Mouse (Mus musculus): ENCODE data around the gene Edaradd.
A peak's percentile ranks its signal among the peaks of the same experiment; 100 is the strongest.
"Not testable (repeated sequence)": the region's sequence is repeated elsewhere in the genome, so short reads cannot be mapped to it uniquely, and the experiment has no call there.

Edaradd gene

GRCm38 (mm10) chr13:12511189-12511965 is 8.9 kb downstream of the Edaradd start:
- no peak for DNase-seq

- no peak for DNase-seq
These were observed 10.2 kb downstream of the Edaradd start for GRCm38 (mm10) chr13:12510032-12510431.

DNA sequence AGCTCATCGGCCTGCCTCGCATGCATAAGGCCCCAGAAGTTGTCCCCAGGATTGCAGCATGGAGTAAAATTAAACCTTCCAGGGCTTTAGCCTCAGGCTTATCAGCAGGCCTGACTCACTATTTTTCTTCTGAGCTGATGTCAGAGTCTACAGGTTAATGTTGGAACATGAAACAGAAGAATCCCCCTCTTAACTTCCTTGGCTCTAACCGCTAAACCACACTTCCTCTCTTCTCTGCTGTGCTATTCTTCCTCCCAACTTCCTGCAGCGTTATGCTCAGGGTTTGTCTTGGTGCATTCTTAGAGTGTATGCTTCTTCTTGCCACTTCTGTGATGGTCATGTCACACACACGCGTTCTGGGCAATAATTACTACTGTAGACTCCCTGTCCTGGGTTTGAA is 12.8 kb downstream of the Edaradd start:
- DNase-seq = no peak

DNA sequence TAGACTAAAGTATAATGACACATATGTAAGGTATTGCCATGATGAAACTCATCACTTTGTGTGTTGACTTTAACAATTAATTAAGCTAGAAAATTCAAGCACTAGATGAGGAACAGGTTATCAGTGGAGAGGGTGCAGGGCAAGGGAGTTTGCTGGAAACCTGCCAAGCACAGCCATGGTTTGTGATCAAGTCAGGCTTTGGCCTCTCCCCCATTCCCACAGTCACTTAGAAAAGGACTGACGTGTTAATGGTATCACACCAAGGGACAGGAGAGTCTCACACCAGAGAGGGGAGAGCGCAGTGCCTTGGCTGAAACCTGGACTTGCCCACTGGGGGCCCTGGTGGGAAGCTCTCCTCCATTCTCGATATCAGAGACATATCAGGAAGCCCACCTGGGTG is 14.9 kb downstream of the Edaradd start:
- no peak for DNase-seq

- DNase-seq = no peak
These were observed 16.9 kb downstream of the Edaradd start for GRCm38 (mm10) chr13:12503238-12503751.

DNA sequence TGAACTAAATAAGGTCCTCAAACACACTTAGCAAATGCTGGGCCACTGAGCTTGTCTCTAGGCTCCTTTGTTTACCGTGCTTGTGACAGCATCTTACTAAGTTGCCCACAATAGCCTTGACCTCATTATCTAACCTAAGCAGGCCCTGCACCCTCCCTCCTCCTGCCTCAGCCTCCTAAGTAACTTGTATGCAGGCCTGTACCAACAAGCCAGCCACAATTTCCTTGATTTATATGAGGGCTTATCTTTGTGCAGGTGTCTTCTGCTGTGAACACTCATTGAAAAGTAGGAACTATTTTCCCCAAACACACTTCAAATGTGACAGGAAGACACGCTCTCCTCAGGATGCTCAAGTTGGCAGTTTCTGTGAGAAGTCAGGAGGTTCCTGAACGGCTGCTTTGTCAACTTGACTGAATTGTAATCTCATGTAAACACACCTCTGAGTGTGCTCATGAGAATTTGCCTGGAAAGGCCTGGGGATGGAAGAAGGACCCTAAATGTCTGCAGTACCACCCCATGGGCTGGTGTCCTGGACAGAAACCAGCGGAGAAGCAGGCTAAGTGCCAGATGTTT is 17.5 kb downstream of the Edaradd start:
- DNase-seq = no peak

- DNase-seq = no peak
These were observed 21.1 kb downstream of the Edaradd start for GRCm38 (mm10) chr13:12499107-12499506.

DNA sequence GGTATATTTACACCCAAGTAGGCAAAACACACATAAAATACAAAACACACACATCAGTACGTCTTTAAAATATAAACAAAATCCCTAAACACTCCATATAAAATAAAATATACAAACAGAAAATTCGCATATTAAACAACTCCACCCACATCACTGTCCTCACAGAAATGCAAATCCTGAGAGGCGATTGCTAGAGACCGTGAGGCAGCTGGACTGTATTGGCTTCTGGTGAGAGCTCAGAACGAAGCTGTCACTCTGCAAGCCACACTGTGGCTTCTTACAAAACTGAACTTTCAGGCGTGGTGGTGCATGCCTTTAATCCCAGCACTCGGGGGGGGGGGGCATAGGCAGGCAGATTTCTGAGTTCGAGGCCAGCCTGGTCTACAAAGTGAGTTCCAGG is 22.4 kb downstream of the Edaradd start:
- DNase-seq = no peak

- DNase-seq = no peak
These were observed 25.5 kb downstream of the Edaradd start for GRCm38 (mm10) chr13:12494750-12495149.

DNA sequence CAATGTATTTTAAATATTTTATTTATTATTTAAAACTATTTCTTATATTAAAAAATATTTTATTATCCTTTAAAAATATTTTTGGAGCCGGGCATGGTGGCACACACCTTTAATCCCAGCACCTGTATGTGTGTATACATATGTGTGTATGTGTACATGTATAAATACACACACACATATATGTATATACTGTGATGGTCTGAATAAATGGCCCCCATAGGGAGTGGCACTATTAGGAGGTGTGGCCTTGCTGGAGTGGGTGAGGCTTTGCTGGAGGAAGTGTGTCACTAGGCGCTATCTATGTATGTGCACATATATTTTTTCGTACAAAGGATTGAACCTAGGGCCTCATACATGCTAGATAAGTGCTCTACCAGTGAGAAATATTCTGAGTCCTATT is 27.7 kb downstream of the Edaradd start:
- no peak for DNase-seq

DNA sequence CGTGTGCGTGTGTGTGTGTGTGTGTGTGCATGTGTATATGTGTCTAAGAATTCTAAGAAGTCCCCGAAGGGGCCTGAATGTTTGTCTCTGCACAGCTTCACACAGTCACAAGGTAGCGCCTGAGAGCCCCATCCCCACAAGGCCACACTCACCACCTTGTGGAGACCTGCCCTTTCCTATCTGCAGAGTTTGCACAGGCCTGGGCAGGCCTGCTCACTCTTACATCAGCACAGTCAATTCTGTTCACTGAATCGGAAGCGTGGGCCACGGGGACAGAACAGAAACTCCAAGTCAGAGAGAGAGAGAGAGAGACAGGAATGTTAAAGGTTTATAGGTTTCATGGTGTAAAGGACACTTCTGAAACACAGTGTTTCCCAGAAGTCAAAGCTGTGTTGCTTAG is 34.6 kb downstream of the Edaradd start:
- no peak for DNase-seq

DNA sequence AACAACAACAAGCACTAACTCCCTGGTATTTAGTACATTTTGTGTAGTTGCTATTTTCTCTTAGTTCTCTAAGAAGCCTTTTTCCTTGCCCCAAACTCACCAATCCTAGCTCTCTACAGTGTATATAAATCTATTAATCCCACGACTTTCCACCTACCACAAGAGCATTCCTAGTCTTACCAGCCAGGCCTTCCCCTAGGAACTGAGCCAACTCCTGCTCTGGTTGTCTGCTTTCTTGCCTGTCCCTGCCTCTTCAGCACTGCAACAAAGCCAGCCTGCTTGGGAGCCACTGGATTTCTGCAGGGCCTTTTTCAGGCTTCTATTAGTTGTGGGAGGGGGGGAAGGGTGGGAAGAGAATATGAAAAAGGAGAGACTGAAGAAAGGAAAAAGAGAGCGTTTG is 35.0 kb downstream of the Edaradd start:
- no peak for DNase-seq

GRCm38 (mm10) chr13:12479802-12480201 is 40.4 kb downstream of the Edaradd start:
- no peak for DNase-seq

DNA sequence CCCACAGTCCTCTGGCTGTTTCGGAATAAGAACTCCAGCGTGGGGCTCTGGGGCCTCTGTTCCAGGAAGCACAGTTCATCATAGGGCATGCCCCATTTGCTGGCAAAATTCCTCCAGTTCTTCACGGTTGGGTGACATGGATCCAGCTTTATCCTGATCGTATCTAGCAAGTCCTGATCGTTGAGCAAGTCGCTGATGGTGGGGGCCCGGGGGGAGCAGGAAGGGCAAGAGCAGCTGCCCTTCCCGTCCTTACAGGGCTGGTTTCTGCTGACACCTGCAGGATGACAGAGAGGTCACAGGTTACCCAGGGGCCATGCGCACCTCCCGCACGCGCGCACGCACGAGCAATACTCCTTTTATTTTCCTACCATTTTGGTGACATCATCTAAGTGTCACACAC is 41.9 kb downstream of the Edaradd start:
- no peak for DNase-seq

DNA sequence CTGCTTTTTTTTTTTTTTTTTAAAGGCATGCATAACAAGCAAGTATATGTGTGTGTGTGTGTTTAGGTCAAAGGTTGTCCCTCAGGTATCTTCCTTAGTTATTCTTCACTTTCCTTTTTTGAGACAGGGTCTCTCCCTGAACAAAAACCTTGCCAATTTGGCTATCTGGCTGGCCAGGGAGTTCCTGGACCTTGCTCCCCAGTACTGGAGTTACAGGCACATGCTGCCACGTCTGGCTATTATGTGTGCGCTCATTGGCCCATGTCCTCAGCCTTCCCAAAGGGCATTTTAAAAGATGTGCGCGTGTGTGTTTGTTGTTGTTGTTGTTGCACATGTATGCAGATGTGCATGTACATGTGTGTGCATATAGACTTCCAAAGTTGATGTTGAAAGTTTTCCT is 43.4 kb downstream of the Edaradd start:
- no peak for DNase-seq

DNA sequence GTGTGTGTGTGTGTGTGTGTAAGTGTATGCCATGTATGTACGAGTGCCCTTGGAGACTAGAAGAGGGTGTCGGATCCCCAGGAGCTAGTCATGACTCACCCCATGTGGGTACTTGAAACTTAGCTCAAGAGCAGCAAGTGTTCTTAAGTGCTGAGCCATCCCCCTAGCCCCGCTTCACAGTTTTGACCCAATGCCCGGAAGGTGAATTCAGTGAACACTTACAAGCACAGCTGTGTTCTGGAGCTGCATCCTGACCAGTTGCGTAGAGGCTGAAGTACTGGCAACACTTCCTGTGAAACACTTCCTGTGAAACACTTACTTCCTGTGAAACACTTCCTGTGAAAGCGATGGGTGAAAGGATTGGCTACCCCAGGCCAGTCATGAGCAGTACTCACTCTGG is 45.0 kb downstream of the Edaradd start:
- DNase-seq = no peak

DNA sequence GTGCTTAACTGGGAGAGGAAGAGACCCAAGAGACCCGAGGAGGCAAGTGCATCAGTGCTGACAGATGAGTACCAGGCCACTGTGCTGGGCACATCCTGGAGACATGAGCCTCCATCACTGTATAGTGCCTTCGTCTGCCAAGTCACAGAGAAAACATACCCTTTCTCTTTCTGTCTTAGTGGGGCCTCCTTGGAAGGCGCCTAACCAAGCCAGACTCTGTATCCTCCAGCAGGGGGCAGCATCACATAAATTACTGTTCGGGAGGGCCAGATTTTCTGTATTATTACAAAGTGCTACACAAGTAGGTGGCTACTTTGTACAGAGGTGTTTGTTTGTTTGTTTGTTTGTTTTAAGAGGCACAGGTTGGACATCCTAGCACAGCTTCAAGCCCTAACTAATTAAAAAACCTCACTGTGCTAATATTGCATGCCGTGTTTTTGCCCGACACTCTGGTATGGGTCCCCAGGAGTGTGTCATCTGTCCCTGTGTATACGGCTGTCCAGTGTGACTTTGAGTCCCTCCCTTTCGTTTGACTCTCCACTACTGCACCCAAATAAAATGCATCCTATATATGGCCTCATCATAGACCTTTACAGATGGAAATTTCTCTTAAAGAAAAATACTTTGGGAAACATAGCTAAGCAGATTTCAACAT is 46.4 kb downstream of the Edaradd start:
- DNase-seq = peak; percentile 91

DNA sequence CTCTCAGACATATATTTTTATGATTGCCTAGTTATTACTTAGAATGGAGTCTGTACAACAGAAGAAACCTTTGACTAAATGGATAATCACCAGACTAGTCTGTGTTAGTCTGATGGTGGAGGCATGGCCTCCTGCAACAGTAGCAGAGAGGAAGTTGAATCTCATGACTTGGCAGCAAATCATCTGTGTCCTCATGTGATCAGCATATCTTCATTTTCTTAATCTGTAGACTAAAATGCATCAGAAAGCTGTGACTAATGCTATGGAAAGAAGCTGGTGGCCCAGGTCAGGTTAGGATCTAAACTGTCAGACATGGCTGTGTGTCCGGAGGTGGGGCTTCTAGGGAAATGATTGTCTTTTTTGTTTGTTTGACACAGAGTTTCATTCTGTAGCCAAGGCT is 51.8 kb downstream of the Edaradd start:
- peak; percentile 89 for DNase-seq

DNA sequence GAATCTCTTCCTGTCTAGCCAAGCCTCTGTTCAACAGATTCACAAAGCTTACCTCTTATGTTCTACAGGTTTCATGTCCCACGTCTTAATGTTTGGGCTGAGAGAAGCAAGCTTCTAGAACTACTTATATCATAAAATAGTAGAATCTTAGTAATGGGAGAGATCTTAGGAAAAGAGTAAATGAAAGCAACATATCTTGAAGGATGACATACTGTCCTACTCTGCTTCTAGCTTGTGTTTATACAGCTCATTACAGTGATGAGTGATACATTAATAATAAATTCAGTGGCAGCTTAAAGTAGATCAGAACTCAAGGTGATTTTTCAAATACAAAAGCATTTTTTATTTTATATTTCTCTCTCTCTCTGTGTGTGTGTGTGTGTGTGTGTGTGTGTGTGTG is 55.4 kb downstream of the Edaradd start, which contains the start of gene Lgals8:
Gene Lgals8 (minus strand): TSS at position 101 of the 400 bp plus-strand sequence.
- DNase-seq = no peak

DNA sequence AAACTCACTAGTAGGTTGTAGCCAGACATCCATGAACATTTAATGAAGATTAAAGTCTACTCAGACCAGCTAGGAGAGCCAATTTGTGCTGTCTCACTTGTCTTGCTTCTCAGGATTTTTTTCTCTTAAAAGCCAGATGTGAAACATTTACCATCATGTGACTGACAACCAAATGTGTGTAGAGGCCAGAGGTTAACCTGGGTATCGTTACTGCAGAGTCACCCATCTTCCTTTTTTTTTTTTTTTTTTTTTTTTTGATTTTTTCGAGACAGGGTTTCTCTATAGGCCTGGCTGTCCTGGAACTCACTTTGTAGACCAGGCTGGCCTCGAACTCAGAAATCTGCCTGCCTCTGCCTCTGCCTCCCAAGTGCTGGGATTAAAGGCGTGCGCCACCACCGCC is 56.1 kb downstream of the Edaradd start:
- not testable (repeated sequence) for DNase-seq

DNA sequence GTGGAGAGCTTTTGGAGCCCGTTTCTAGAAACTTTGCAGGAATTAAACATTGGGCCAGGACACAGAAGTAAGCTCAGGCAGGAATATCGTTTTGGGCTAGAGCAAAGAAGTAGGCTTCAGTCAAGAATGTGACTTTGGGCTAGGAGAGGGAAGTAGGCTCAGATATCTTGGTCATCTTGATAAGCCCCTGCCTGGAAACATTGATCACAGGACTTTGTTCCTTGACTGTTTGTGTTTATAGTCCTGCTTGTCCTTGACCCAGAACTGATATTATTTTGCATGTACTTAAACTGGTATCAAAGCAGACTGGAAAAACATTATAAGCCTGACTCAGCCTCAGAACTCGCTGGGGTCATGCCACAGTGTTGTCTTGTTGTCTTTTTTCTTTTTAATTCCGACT is 57.6 kb downstream of the Edaradd start:
- DNase-seq = no peak

DNA sequence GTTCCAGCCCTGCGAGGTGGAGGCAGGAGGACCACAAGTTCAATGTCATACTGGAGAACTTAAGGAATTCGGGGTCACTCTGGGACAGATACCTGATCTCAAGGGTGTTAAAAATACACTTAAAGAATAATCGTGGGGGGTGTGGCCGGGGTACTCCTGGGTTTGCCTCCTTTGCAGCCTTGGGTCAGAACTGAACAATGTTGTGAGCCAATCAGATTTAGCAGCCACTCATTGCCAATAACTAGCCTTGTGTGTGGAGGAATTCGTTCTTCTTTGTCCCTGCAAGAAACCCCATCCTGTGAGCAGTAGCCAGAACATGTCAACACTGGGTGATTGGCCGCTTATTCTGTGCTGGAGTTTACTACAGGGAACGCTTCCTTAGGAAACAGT is 58.5 kb downstream of the Edaradd start:
- DNase-seq = no peak

- peak; percentile 100 for DNase-seq
These were observed 59.1 kb downstream of the Edaradd start for GRCm38 (mm10) chr13:12460881-12461729.
